Mouse (Mus musculus) MEL (cell line): ENCODE measurements around the gene Usp29. TPM values are rescaled to one million over a fixed set of nuclear protein-coding genes. Genes with fewer than 3 reads are reported as not detected.

Experiments used
- DNase-seq: peaks from one replicate; pipeline ENCODE4 v3.0.0; 2011; ENCODE audit warnings: low read depth, low spot score
- H3K27ac ChIP-seq: 2 replicates; pipeline ENCODE4 v1.5.1; 2012; ENCODE audit warnings: low read depth, mild to moderate bottlenecking, control low read depth, low read length, moderate library complexity; ENCODE audit not compliant: control insufficient read depth
- H3K27me3 ChIP-seq, 2 experiments: fragments of 150-350 bp in 1 of 2; sonication (generic) in 1 of 2; 2 replicates each; pipeline ENCODE4 v1.6.1; 2012; ENCODE audit warnings: low read length in 2 of 2, mild to moderate bottlenecking in 2 of 2, improper control_type of control experiment in 1 of 2, moderate library complexity in 1 of 2; ENCODE audit not compliant: insufficient read depth in 2 of 2, control insufficient read depth in 1 of 2
- H3K36me3 ChIP-seq, 2 experiments: 2 replicates each; pipeline ENCODE4 v1.6.1; 2012 to 2014; ENCODE audit warnings: low read length in 2 of 2, improper control_type of control experiment in 1 of 2, inconsistent platforms in 1 of 2, mild to moderate bottlenecking in 1 of 2; ENCODE audit not compliant: insufficient read depth in 2 of 2, control insufficient read depth in 1 of 2
- H3K4me1 ChIP-seq, 2 experiments: fragments of 150-350 bp in 1 of 2; sonication (generic) in 1 of 2; 2 replicates each; pipeline ENCODE4 v1.6.1; 2012; ENCODE audit warnings: low read length in 2 of 2, improper control_type of control experiment in 1 of 2, mild to moderate bottlenecking in 1 of 2; ENCODE audit not compliant: insufficient read depth in 2 of 2, control insufficient read depth in 1 of 2
- H3K4me3 ChIP-seq, 2 experiments: fragments of 150-350 bp in 1 of 2; sonication (generic) in 1 of 2; 2 replicates each; pipeline ENCODE4 v1.5.1; 2012; ENCODE audit warnings: low read depth in 2 of 2, low read length in 2 of 2, mild to moderate bottlenecking in 2 of 2, moderate library complexity in 2 of 2, control low read depth in 1 of 2, improper control_type of control experiment in 1 of 2; ENCODE audit not compliant: control insufficient read depth in 1 of 2, insufficient read depth in 1 of 2
- H3K79me2 ChIP-seq: 2 replicates; pipeline ENCODE4 v1.6.1; 2012; ENCODE audit warnings: mild to moderate bottlenecking, low read length, moderate library complexity; ENCODE audit not compliant: control insufficient read depth, poor library complexity, insufficient read depth
- H3K9ac ChIP-seq: 2 replicates; pipeline ENCODE4 v1.6.1; 2012; ENCODE audit warnings: low read depth, mild to moderate bottlenecking, control low read depth, low read length, moderate library complexity; ENCODE audit not compliant: control insufficient read depth, poor library complexity, severe bottlenecking
- H3K9me3 ChIP-seq: fragments of 150-350 bp; sonication (generic); replicated peaks from 2 replicates; pipeline ENCODE4 v1.6.1; 2012; ENCODE audit warnings: mild to moderate bottlenecking, low read length, improper control_type of control experiment, moderate library complexity; ENCODE audit not compliant: insufficient read depth
- BHLHE40 ChIP-seq: IDR thresholded peaks from 2 replicates; pipeline ENCODE4 v1.6.1; 2012; ENCODE audit warnings: low read depth, mild to moderate bottlenecking, inconsistent platforms, low read length, improper control_type of control experiment, borderline replicate concordance
- CHD2 ChIP-seq: IDR thresholded peaks from 2 replicates; pipeline ENCODE4 v1.6.1; 2011; ENCODE audit warnings: low read length, improper control_type of control experiment
- CTCF ChIP-seq, 3 experiments: IDR thresholded peaks in 2 of 3; conservative IDR thresholded peaks in 1 of 3; 2 replicates each; pipeline ENCODE4 v1.5.1; 2011 to 2012; ENCODE audit warnings: low read length in 3 of 3, low read depth in 2 of 3, mild to moderate bottlenecking in 2 of 3, improper control_type of control experiment in 1 of 3, inconsistent platforms in 1 of 3, mixed read lengths in 1 of 3, moderate library complexity in 1 of 3; ENCODE audit not compliant: control insufficient read depth in 1 of 3, insufficient read depth in 1 of 3, poor library complexity in 1 of 3, severe bottlenecking in 1 of 3
- ELF1 ChIP-seq: IDR thresholded peaks from 2 replicates; pipeline ENCODE4 v1.6.1; 2014; ENCODE audit warnings: low read depth, mild to moderate bottlenecking, inconsistent platforms, low read length, improper control_type of control experiment, moderate library complexity
- EP300 ChIP-seq, 2 experiments: IDR thresholded peaks; 2 replicates each; pipeline ENCODE4 v1.6.1; 2011; ENCODE audit warnings: improper control_type of control experiment in 2 of 2, low read length in 2 of 2, low read depth in 1 of 2, mild to moderate bottlenecking in 1 of 2
- ETS1 ChIP-seq: IDR thresholded peaks from 2 replicates; pipeline ENCODE4 v1.6.1; 2012; ENCODE audit warnings: low read depth, mild to moderate bottlenecking, inconsistent platforms, low read length, improper control_type of control experiment, moderate library complexity
- GABPA ChIP-seq: IDR thresholded peaks from 2 replicates; pipeline ENCODE4 v1.6.1; 2012; ENCODE audit warnings: low read depth, mild to moderate bottlenecking, inconsistent platforms, low read length, improper control_type of control experiment, moderate library complexity
- HCFC1 ChIP-seq: IDR thresholded peaks from 2 replicates; pipeline ENCODE4 v1.6.1; 2012; ENCODE audit warnings: low read depth, mild to moderate bottlenecking, inconsistent platforms, low read length, improper control_type of control experiment, moderate library complexity
- JUND ChIP-seq: IDR thresholded peaks from 2 replicates; pipeline ENCODE4 v1.6.1; 2011; ENCODE audit warnings: low read depth, mild to moderate bottlenecking, improper control_type of control experiment, low read length
- MAFK ChIP-seq: IDR thresholded peaks from 2 replicates; pipeline ENCODE4 v1.6.1; 2011; ENCODE audit warnings: low read depth, mild to moderate bottlenecking, low read length, improper control_type of control experiment, borderline replicate concordance
- MAX ChIP-seq: IDR thresholded peaks from 2 replicates; pipeline ENCODE4 v1.6.1; 2011; ENCODE audit warnings: low read length, improper control_type of control experiment
- MAZ ChIP-seq: IDR thresholded peaks from 2 replicates; pipeline ENCODE4 v1.6.1; 2012; ENCODE audit warnings: low read depth, mild to moderate bottlenecking, inconsistent platforms, low read length, improper control_type of control experiment
- MEF2A ChIP-seq: IDR thresholded peaks from 2 replicates; pipeline ENCODE4 v1.6.1; 2014; ENCODE audit warnings: low read depth, mild to moderate bottlenecking, inconsistent platforms, low read length, improper control_type of control experiment; ENCODE audit not compliant: poor library complexity, insufficient replicate concordance, severe bottlenecking; ENCODE audit errors: extremely low read depth
- MXI1 ChIP-seq: IDR thresholded peaks from 2 replicates; pipeline ENCODE4 v1.6.1; 2011; ENCODE audit warnings: mild to moderate bottlenecking, low read depth, low read length, improper control_type of control experiment
- MYB ChIP-seq: IDR thresholded peaks from 2 replicates; pipeline ENCODE4 v1.6.1; 2011; ENCODE audit warnings: mild to moderate bottlenecking, low read depth, low read length, improper control_type of control experiment
- MYC ChIP-seq: IDR thresholded peaks from 2 replicates; pipeline ENCODE4 v1.6.1; 2011; ENCODE audit warnings: low read depth, mild to moderate bottlenecking, low read length, improper control_type of control experiment, moderate library complexity
- NELFE ChIP-seq: IDR thresholded peaks from 2 replicates; pipeline ENCODE4 v1.6.1; 2011; ENCODE audit warnings: low read depth, low read length, improper control_type of control experiment
- NRF1 ChIP-seq: IDR thresholded peaks from 2 replicates; pipeline ENCODE4 v1.6.1; 2014; ENCODE audit warnings: low read depth, mild to moderate bottlenecking, inconsistent platforms, low read length, improper control_type of control experiment, moderate library complexity; ENCODE audit not compliant: poor library complexity, insufficient read depth, severe bottlenecking
- POLR2A ChIP-seq, 2 experiments: IDR thresholded peaks; 2 replicates each; pipeline ENCODE4 v1.6.1; 2011 to 2012; ENCODE audit warnings: low read length in 2 of 2, mild to moderate bottlenecking in 2 of 2, control low read depth in 1 of 2, improper control_type of control experiment in 1 of 2, low read depth in 1 of 2, moderate library complexity in 1 of 2; ENCODE audit not compliant: control insufficient read depth in 1 of 2, insufficient read depth in 1 of 2, poor library complexity in 1 of 2
- POLR2AphosphoS2 ChIP-seq: IDR thresholded peaks from 2 replicates; pipeline ENCODE4 v1.6.1; 2011; ENCODE audit warnings: low read length, improper control_type of control experiment
- RAD21 ChIP-seq: IDR thresholded peaks from 2 replicates; pipeline ENCODE4 v1.6.1; 2011; ENCODE audit warnings: mild to moderate bottlenecking, low read depth, low read length, improper control_type of control experiment
- SIN3A ChIP-seq: IDR thresholded peaks from 2 replicates; pipeline ENCODE4 v1.6.1; 2012; ENCODE audit warnings: low read length, improper control_type of control experiment, inconsistent platforms
- SMC3 ChIP-seq: IDR thresholded peaks from 2 replicates; pipeline ENCODE4 v1.6.1; 2011; ENCODE audit warnings: low read depth, low read length, improper control_type of control experiment
- TAL1 ChIP-seq: IDR thresholded peaks from 2 replicates; pipeline ENCODE4 v1.6.1; 2012; ENCODE audit warnings: mild to moderate bottlenecking, inconsistent platforms, low read length, moderate library complexity, mixed read lengths
- TBP ChIP-seq: IDR thresholded peaks from 2 replicates; pipeline ENCODE4 v1.8.0; 2011; ENCODE audit warnings: low read depth, low read length, improper control_type of control experiment
- TCF12 ChIP-seq: IDR thresholded peaks from 2 replicates; pipeline ENCODE4 v1.6.1; 2014; ENCODE audit warnings: low read depth, mild to moderate bottlenecking, inconsistent platforms, low read length, improper control_type of control experiment, moderate library complexity
- UBTF ChIP-seq: IDR thresholded peaks from 2 replicates; pipeline ENCODE4 v1.6.1; 2012; ENCODE audit warnings: low read depth, mild to moderate bottlenecking, inconsistent platforms, low read length, improper control_type of control experiment, moderate library complexity, borderline replicate concordance; ENCODE audit not compliant: insufficient read depth
- USF1 ChIP-seq: IDR thresholded peaks from 2 replicates; pipeline ENCODE4 v1.6.1; 2014; ENCODE audit warnings: low read depth, mild to moderate bottlenecking, inconsistent platforms, low read length, improper control_type of control experiment, moderate library complexity
- USF2 ChIP-seq, 2 experiments: IDR thresholded peaks; 2 replicates each; pipeline ENCODE4 v1.6.1; 2011 to 2012; ENCODE audit warnings: improper control_type of control experiment in 2 of 2, low read length in 2 of 2, borderline replicate concordance in 1 of 2, inconsistent platforms in 1 of 2, low read depth in 1 of 2, mild to moderate bottlenecking in 1 of 2; ENCODE audit not compliant: insufficient read depth in 1 of 2
- ZC3H11A ChIP-seq: IDR thresholded peaks from 2 replicates; pipeline ENCODE4 v1.6.1; 2012; ENCODE audit warnings: low read depth, mild to moderate bottlenecking, inconsistent platforms, low read length, improper control_type of control experiment
- ZKSCAN1 ChIP-seq: IDR thresholded peaks from 2 replicates; pipeline ENCODE4 v1.6.1; 2012; ENCODE audit warnings: low read depth, mild to moderate bottlenecking, inconsistent platforms, low read length, improper control_type of control experiment, moderate library complexity
- polyA plus RNA-seq, 2 experiments: library from polyadenylated mRNA; stranded (reverse) in 1 of 2; unstranded in 1 of 2; fragments of >175 nt in 1 of 2; fragments of >200 nt in 1 of 2; gene quantifications; 2 replicates each; pipeline versions ENCODE4 v1.2.1 to v1.2.4; 2012; ENCODE audit warnings: low replicate concordance in 2 of 2, low read depth in 1 of 2; ENCODE audit not compliant: insufficient read length in 2 of 2, insufficient read depth in 1 of 2, missing spikeins in 1 of 2
- total RNA-seq: library from RNA; depleted of rRNA; stranded (reverse); fragments of 300-350 nt; gene quantifications from 2 replicates; pipeline ENCODE4 v1.2.3, GENCODE M21; 2012

Usp29 gene
- total and polyA plus RNA-seq, 3 experiments: not detected

GRCm38 (mm10) chr7:6858694-6859270, 128.4 kb downstream of the Usp29 start:
- DNase-seq: no peak
- Histone ChIP-seq H3K4me1 (no peaks in the 10 kb centered on the region), H3K9ac (no peak overlapping the region)
- TF ChIP-seq USF1: no peak
- TF ChIP-seq CTCF (IDR thresholded peaks at IDR 0.05 in 2 of 3, conservative IDR thresholded peaks at IDR 0.05 in 1 of 3; ENCODE audit: control insufficient read depth in 1 of 3, insufficient read depth in 1 of 3, low read depth in 2 of 3, low read length in 3 of 3, poor library complexity in 1 of 3, severe bottlenecking in 1 of 3): no peak
- no peak for TF ChIP-seq JUND
- no peak for TF ChIP-seq HCFC1
- no peak for TF ChIP-seq MAX
- TF ChIP-seq POLR2A (IDR thresholded peaks at IDR 0.05; ENCODE audit: control insufficient read depth in 1 of 2, insufficient read depth in 1 of 2, low read depth in 1 of 2, low read length in 2 of 2, poor library complexity in 1 of 2): no peak
- no peak for TF ChIP-seq CHD2
- TF ChIP-seq SIN3A: no peak
- no peak for TF ChIP-seq EP300 (IDR thresholded peaks at IDR 0.05; ENCODE audit: low read depth in 1 of 2, low read length in 2 of 2)
- TF ChIP-seq NELFE: no peak
- no peak for TF ChIP-seq MXI1
- TF ChIP-seq TCF12: no peak
- no peak for TF ChIP-seq USF2 (IDR thresholded peaks at IDR 0.05; ENCODE audit: borderline replicate concordance in 1 of 2, insufficient read depth in 1 of 2, low read depth in 1 of 2, low read length in 2 of 2)
- no peak for TF ChIP-seq GABPA
- TF ChIP-seq BHLHE40: no peak
- TF ChIP-seq RAD21: no peak
- no peak for TF ChIP-seq ETS1
- no peak for TF ChIP-seq MYB
- no peak for TF ChIP-seq ZKSCAN1
- TF ChIP-seq, all 39 proteins: peak for 0
- Histone ChIP-seq H3K9me3 (no peaks in the 10 kb centered on the region), H3K4me3 (no peak overlapping the region), H3K27me3 (no peaks in the 10 kb centered on the region), H3K79me2 (no peaks in the 10 kb centered on the region), H3K27ac (no peak overlapping the region), H3K36me3 (no peaks in the 10 kb centered on the region)

GRCm38 (mm10) chr7:6860689-6861088, 130.3 kb downstream of the Usp29 start:
- Histone ChIP-seq H3K36me3 (no peaks in the 10 kb centered on the region), H3K27ac (no peak overlapping the region), H3K79me2 (no peaks in the 10 kb centered on the region), H3K9me3 (no peaks in the 10 kb centered on the region), H3K4me3 (no peak overlapping the region), H3K27me3 (no peaks in the 10 kb centered on the region), H3K9ac (no peak overlapping the region), H3K4me1 (no peaks in the 10 kb centered on the region)
- no peak for DNase-seq
- no peak for TF ChIP-seq SMC3
- TF ChIP-seq RAD21: no peak
- TF ChIP-seq POLR2AphosphoS2: no peak
- no peak for TF ChIP-seq UBTF
- TF ChIP-seq ZC3H11A: no peak
- no peak for TF ChIP-seq MAZ
- TF ChIP-seq SIN3A: no peak
- no peak for TF ChIP-seq TAL1
- TF ChIP-seq TBP: no peak
- TF ChIP-seq MAFK: no peak
- no peak for TF ChIP-seq NRF1
- TF ChIP-seq MEF2A: no peak
- TF ChIP-seq TCF12: no peak
- no peak for TF ChIP-seq MYB
- no peak for TF ChIP-seq MYC
- TF ChIP-seq CTCF (IDR thresholded peaks at IDR 0.05 in 2 of 3, conservative IDR thresholded peaks at IDR 0.05 in 1 of 3; ENCODE audit: control insufficient read depth in 1 of 3, insufficient read depth in 1 of 3, low read depth in 2 of 3, low read length in 3 of 3, poor library complexity in 1 of 3, severe bottlenecking in 1 of 3): no peak
- no peak for TF ChIP-seq ELF1
- no peak for TF ChIP-seq JUND
- no peak for TF ChIP-seq MXI1
- no peak for TF ChIP-seq HCFC1
